Mouse (Mus musculus): Measurements from ENCODE around the gene Aldh2.

Aldh2 gene

DNA sequence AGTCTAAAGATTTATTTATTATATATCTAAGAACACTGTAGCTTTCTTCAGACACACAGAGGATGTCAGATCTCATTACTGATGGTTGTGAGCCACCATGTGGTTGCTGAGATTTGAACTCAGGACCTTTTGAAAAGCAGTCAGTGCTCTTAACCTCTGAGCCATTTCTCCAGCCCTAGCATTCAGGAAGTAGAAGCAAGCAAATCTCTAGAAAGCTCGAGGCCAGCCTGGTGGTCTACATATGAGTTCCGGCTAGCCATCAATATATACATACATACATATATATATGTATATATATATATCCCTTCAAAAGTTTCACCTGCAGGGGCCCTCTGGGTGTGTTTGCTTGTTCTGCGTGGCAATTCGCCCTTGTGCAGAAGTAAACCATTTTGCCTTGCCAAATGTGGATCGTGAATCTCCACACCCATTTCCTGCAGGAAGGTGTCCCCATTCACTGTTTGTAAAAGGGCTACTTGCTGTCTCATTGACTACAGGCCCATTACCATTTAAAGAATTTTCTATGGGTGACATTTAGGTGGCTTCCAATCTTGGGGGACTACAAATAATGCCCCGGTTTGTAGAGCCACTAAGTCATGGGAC is 1.2 kb upstream of the Aldh2 start:
- DNase-seq: peak; percentile 92

DNA sequence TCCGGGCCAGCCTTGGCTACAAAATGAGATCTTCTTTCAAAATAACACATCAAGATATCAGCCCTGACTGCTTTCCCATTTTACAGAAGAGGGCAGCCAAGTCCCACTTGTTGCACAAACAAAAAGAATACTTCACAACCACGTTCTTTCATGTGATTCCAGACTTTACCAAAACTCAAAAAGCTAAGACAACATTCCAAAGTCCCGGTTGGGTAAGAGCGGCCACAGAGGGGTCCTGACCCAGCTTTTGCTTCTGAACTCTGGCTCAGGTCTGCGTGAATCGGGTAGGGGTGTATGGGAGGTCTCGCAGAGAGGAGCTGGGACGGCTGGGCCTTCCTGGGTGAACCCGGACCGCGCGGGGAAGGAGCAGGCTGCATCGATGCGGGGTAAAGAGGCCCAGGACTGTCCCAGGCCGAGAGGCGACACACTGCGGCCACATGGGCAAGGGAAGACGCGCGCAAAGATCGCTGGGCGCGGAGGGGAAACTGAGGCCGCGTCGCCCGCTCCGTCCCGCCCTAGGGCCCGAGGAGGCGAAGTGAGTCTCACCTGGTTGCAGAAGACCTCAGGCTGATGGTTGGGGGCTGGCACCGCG is 712 bp downstream of the Aldh2 start:
- peak; percentile 84 for DNase-seq

DNA sequence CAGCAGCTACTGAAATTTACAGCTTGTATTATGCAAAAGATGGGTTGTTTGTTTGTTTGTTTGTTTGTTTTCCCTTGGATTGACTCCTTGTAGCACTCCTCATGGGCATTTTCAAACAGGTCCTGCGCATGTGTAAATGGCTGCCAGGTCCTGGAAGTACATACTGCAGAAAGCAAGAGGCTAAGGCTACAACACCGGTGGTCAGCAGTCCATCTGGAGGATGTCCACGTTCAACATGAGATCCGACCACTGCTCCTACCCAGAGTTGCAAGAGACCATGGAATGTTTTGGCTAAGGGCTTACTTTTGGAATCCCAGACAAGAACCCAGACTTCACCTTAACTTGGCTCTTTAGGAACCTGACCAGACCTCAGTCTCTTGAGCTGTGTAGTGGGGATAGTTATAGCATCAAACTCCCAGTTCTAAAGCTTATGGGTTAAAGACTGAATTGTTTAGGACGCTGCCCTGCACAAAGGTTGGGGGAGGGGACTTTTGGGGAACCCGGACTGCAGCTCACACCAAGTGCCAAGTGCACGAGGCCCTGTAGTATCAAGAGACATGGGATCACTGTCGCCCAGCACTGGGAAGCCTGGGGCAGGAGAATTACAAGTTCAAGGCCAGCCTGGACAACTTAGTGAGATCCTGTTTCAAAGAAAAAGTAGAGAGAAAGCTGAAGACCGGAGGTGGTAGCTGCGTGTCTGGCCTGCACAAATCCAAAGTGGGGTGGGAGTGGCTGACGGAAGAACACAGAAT is 1.4 kb downstream of the Aldh2 start:
- peak; percentile 94 for DNase-seq

DNA sequence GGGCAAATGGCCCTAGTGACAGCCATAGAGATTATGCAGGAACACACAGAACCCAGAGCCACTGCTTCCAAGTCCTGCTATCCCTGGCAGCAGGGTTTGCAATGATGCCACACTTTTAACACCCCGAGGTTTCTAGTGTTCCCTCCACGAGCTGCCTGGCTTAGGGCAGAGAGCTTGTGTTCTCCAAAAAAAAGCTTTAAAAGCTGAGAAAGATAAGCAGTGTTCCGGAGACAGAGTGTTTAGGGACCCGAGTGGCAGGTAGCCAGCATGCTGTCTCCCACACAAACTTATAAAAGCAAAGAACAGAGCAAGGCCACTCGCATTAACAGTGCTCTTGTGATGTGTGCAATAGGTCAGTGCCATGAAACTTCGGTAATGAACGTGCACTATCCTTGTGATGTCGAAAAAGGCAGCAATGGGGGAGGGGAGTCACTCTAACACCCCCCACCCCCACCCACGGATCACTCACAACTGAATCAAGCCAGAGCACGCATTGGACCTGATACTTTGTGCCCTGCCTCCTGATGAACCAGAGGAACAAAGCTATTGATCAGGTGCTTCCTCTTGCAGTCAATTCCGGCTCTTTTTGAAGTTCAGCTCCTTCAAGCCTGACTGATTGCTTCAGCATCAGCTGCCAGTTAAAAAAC is 2.1 kb downstream of the Aldh2 start:
- DNase-seq: peak; percentile 96

DNA sequence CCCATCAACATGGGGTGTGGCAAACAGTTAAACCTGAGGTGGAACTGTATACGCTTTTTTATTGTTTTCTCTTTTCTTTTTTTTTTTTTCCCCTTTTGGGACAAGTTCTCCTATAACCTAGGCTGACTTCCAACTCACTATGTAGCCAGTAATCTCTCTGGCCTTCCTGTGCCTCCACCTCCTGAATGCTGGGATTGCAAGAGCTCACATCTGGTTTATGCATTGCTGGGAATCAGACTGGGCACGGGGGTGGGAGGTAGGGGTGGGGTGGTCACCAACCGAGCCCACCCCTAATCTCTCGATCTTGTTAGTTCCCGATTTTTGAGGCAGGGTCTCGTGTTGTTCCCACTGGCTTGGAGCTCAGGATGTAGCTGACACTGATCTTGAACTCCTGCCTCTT is 3.7 kb downstream of the Aldh2 start:
- DNase-seq: peak; percentile 92

DNA sequence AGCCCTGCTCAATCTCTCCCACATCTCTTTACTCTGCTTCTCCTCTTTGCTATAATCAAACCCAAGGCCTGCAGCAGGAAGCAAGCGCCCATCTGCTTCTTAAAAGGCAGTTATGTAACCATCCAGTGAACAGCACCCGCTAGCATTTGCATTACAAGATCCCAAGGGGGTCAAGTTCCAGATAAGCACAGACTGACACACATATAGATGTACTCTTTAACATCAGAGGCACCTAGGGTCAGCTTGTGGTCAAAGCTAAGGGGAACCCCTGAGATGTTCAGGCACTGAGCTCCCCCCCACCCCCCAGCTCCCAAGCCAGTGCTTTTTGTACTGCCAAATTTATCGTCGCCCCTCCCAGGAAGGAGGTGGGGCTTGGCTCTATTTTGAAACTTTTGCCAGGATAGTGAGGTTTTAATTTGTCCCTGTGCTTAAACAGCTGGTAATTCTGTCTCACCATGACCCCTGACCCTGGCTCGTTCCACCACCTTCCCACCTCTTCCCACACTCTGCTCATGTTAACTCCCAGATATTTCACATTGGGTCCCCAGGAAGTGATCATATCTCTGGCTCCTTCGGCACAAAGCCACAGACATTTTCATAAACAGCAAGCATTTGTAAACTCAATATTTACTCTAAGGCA is 7.1 kb downstream of the Aldh2 start:
- DNase-seq: peak; percentile 99

DNA sequence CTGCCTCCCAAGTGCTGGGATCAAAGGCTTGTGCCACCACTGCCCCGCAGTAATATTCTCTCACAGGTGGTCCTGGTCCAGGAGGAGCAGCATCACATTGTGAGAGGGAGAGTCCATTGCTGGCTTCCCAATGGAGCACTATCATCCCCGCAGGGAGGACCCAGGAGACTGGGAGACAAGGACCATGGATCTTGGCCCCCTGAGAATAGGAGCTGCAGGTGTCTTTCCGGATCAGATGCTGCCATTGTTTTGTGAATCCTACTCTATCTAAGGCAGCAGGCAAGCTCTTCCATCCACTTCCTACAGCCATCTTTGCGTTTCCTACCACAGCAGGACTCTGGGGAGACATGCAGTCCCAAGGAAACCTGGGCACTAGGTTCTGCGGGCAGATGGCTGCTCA is 7.9 kb downstream of the Aldh2 start:
- peak; percentile 95 for DNase-seq

DNA sequence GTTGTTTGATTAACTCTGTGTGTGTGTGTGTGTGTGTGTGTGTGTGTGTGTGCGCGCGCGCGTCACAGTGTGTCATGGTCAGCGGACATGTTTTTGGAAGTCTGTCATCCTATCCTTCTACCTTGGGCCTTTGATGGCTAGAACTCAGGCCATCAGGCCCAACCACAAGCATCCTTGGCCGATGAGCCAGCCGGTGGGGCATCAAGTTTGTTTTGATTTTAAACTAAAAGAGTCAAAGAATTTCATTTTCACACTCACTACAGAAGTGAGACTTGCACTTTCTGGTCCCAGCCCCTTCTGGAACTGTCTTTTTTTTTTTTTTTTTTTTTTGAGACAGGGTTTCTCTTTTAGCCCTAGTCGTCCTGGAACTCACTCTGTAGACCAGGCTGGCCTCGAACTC is 8.6 kb downstream of the Aldh2 start:
- no peak for DNase-seq

DNA sequence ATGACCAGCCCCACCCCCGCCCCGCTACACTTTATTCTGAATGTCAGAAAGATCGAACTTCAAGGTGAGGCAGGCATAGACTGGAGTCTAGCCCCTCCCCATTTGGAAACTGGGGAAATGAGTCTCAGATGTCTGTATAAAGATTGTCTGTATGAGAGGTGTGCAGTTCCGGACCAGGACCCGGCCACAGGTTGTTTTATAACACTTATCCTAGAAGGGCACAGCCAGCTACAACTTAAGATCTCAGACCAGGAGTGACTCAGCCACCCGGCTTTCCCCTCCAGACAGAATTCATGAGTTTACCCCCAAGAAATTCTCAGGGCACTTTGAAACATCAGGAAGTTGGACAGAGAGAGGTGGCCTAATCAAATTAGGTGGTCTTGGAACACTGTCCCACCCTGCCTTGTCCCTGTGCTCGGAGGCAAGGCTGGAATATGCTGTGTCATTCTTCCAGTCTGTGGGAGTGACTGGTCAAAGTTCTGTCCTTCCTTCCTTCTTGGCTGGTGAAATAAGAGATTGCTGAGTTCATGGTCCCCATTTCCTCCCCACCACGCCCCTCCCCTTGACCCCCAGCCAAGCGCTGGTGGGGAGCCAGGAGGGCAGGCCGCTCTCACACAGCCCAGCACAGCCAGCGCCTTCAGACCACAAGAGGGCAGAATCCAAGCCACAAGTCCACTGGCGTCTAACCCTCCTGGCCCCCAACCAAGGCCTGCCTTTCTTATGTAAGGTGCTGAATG is 9.7 kb downstream of the Aldh2 start:
- DNase-seq: peak; percentile 100

DNA sequence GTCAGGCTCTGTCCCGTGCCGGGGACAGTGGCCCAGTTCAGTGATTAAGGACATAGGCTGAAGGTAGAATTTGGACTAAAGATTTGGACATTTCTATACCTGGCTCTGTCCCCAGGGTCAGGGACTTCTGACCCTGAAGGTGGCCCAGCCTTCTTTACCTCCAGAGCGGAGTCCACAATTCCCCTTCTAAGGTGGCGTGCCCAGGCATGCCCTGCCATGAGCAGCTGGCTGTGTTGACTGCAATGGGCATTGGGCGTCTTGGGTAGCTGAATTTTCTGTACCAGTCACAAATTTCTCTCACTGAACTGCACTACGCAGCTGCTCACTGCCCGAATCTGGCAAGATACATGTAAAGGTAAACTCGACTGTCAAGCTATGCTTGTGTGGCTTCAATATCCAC is 11.7 kb downstream of the Aldh2 start:
- DNase-seq: no peak

DNA sequence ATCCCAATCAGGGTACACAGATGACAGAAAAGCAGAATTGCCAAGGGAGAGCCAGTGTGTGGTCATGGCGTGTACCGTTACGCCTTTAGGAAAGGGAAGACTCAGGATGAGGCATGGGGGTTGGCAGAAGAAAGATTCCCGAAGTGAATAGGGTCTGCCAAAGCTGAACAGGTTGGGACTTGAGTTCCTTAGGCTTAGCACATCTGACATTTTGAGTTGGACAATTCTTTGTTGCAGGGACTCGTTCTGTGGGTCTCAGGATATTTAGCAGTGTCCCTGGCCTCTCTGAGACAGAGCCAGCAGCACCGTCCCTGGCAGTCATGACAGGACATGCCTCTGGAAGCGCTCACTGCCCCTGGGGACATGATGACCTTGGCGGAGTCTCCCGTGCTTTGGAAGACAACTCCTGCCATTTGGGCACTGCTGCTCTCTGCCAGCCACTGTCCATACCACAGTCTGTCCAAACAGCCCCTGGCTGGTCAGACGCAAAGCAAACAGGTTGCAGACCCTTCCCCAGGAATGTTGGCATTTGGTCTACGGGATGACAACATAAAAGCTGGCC is 16.6 kb downstream of the Aldh2 start:
- peak; percentile 95 for DNase-seq

DNA sequence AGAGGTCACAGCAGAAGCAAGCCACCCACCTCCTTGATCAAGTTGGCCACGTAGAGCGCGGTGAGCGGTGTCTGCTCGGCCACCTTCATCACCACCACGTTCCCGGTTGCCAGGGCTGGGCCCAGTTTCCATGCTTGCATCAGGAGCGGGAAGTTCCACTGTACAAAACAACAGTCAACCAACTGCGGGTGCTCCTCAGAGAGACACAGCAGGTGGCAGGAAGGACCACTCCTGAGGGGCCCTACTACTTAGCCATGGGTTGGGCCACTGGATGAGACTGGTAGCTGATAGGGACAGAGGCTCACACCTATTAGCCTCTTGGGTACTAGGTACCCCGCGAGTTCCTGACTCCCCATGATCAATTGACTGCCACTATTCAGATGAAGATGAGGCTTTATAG is 17.8 kb downstream of the Aldh2 start:
- peak; percentile 84 for DNase-seq

DNA sequence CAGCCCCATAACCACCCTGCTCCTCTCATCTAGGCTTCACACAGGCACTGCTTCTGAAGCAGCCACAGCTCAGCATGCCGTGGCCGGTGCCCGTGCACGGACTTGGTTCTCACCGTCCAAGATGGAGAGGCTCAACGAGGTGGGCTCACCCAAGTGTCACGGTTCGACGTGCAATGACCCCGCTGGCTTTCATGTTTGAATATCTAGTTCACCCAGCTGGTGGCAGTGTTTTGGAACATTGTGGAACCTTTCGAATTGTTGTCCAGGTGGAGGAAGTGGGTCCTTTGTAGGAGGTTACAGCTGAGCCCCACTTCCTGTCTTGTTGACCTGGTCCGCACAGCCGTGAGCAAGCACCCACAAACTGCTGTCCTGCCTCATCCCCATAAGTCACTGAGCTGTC is 19.5 kb downstream of the Aldh2 start:
- DNase-seq: peak; percentile 91

DNA sequence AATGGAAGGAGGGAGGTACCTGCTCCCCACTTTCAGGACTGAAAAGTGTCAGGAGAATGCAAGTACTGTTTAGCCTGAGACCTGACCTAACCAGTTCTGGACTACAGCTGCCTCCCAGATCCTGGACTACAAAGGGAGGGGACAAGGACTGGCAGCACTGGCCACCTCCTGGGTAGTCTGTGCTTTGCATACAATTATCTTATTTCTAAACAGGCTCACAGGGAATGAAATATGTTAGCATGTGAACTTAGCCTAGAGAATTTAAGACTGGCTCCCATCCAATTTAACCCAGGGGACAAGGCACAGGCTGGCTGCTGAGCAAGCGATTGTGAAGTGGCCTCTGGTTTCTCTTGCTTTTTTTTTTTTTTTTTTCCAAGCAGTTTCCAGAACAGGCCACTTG is 22.8 kb downstream of the Aldh2 start:
- no peak for DNase-seq

DNA sequence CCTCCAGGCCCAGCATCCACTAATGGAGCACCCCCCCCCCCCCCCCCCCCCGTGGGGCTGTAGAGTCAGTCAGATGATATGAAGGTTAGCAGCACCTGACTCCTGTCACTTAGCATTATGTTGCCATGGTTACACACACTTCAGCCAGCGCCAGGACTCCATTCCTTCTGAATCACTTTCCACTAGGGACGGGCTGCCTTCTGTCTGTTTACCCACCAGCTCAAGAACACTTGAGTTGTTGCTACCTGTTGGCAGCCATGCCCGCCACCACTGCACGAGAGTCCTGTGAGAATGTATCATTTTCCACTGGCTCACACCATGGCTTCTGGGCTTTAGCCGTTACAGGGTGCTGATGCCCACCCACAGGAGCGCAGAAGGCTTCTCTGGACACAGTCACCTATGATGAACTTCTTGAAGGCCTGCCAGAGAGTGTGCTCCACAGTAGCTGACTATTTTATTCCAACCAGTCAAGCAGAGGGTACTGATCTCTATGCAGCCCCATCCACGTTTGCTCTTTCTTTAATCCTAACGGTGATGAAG is 23.7 kb downstream of the Aldh2 start:
- peak; percentile 91 for DNase-seq

DNA sequence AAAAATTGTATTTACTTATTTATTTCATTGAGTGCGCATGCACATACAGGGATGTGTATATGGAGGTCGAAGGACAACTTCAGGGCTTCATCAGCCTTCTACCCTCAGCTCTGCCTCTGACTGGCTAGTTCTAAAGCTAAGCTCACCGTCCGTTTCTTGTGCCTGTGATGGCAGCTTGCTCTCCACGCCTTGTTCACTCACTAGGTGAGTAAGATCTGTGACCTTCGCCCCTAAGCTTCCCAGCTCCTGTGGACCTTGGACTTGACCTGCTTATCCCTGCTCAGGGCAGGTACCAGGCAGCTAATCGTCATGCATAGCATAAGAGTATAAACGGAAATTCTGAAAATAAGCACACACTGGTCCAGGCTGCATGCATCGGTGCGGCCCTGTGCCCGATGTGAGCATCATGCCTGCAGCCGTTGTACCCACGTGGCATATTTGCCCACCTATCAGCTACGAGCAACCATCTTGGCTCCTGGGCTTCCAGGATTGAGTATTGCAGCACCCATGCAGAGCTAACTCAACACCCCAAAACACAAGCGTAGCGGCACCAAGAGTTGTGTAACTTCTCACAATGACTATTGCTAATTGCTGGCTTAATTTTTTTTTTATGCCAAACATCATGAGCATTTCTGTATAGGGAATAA is 27.5 kb downstream of the Aldh2 start:
- peak; percentile 87 for DNase-seq

DNA sequence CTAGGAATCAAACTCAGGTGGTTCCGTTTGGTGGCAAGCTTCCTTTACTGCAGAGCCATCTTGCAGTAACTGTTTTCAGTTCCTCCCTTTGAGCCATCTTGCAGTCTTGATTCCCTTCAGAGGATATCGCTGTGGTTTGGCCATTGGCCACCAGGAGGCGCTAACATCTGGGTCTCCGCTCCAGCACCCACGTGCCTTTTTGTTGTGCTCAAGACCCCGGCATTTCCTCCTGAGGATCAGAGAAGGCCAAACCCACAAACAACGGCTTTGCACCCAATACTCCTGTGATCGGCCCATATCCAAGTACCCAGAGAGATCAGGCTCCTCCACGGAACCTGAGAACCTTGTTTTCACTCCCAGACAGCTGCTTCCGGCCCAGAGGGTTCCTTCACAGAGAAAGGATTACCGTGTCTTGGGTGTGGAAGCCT is 29.1 kb downstream of the Aldh2 start:
- DNase-seq: peak; percentile 98

DNA sequence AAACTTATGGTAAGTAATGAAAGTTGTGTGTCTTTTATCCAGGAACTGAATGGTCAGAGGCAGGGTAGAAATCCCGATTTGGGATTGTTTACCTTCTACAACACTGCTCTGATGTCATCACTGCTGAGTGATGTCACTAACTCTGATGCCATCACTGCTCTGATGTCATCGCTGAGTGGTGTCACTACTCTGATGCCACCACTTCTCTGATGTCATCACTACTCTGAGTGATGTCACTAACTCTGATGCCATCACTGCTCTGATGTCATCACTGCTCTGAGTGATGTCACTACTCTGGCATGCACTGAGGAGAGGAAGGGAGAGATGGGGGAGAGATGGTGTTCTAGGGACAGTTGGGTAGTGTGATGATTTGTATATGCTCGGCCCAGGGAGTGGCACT is 31.2 kb downstream of the Aldh2 start:
- DNase-seq: no peak

DNA sequence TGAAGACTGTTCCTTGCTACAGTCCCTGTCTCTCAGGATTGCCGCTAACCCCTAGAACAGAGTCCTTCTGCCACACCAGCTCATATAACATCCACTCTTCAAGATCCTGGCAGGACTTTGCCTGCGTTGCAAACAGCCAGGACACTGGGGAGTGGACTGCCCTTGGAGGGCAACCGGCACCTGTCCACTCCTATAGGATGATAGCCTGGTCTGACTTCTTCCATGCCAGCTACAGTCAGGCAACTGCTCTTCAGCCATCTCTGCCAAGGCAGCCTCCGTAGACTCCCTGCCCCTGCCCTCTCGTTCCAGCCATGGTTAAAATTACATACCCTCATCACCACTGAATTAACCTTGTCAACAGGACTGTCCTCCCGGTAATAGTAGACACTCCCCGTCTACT is 44.4 kb downstream of the Aldh2 start:
- DNase-seq: no peak

DNA sequence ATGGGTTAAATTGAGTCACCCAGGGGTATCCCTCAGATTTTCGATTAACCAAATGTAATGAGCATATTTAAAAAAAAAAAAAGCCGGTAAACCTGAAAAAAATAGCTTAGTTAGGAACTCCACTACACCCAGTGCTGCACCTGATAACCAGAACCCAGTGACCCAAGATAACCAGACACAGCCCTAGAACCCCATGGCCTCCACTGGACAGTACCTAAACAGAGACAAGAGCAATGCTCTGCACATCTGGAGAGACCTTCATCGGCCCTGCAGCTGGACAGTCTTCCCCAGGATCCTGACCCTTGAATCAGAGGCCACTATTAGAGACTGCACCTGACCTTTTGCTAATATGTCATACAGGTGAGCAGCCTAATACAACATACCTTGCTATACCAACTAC is 46.5 kb downstream of the Aldh2 start:
- no peak for DNase-seq

DNA sequence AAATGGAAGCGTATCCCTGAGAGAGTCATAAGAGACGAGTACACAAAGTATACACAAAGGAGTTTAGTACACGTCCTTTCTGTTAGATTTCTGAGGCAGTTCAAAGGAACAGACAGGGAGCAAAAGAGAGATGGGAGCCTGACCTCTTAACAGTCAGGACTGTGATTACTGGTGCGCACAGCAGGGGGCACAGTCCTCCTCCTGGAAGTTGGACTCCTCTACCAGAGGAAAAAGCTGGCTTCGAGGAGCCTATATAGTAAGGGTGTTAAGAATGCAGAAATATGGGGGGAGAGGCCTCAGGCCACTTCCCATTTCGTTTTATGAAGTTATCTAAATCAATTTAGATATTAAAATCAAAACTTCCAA is 47.1 kb downstream of the Aldh2 start:
- no peak for DNase-seq
